Mouse (Mus musculus): ENCODE data around the gene Med21. TPM values are rescaled to one million over a fixed set of nuclear protein-coding genes. Genes with fewer than 3 reads are reported as not detected.

Med21 gene
- polyA plus RNA-seq, 1 experiment from 2014 or later = 110 TPM

- H3K36me3 ChIP-seq = no peaks in the 10 kb centered on the region
- no peaks in the 10 kb centered on the region for H3K9me3 ChIP-seq
- H3K27me3 ChIP-seq (replicated peaks) = no peaks in the 10 kb centered on the region
- WGBS = 78% methylated on average over 4 of the region's 4 CpGs
- no peak overlapping the region for H3K9ac ChIP-seq
- ATAC-seq (ENCODE audit: low FRiP score, low read depth) = no peak
- H3K4me3 ChIP-seq = no peak overlapping the region
- H3K4me1 ChIP-seq = peaks cover 12% of the 10 kb centered on the region
- H3K4me2 ChIP-seq (replicated peaks) = no peak overlapping the region
- no peak overlapping the region for H3K27ac ChIP-seq
Measured at GRCm38 (mm10) chr6:146630961-146631360, 11.4 kb upstream of the Med21 start.

- 67% methylated on average over 8 of the region's 8 CpGs for WGBS
- Histone ChIP-seq H3K4me1 (peaks cover 12% of the 10 kb centered on the region), H3K9me3 (no peaks in the 10 kb centered on the region), H3K27me3 (replicated peaks) (no peaks in the 10 kb centered on the region), H3K36me3 (no peaks in the 10 kb centered on the region), H3K27ac (no peak overlapping the region), H3K4me2 (replicated peaks) (no peak overlapping the region), H3K9ac (no peak overlapping the region), H3K4me3 (no peak overlapping the region)
- ATAC-seq (ENCODE audit: low FRiP score, low read depth) = no peak
Measured at GRCm38 (mm10) chr6:146631847-146632246, 10.5 kb upstream of the Med21 start.

- H3K4me3 ChIP-seq = no peak overlapping the region
- peaks cover 12% of the 10 kb centered on the region for H3K4me1 ChIP-seq
- H3K27me3 ChIP-seq (replicated peaks) = no peaks in the 10 kb centered on the region
- no peaks in the 10 kb centered on the region for H3K9me3 ChIP-seq
- WGBS = 82% methylated on average over 9 of the region's 9 CpGs
- no peak overlapping the region for H3K27ac ChIP-seq
- no peak overlapping the region for H3K9ac ChIP-seq
- H3K4me2 ChIP-seq (replicated peaks) = no peak overlapping the region
- ATAC-seq (ENCODE audit: low FRiP score, low read depth) = no peak
- no peaks in the 10 kb centered on the region for H3K36me3 ChIP-seq
Measured at GRCm38 (mm10) chr6:146632403-146632802, 9.9 kb upstream of the Med21 start.

GRCm38 (mm10) chr6:146633097-146633496, 9.2 kb upstream of the Med21 start:
- H3K9ac ChIP-seq = peak overlapping the region; percentile 85; the same call in 1 of the 2 replicates
- WGBS = 53% methylated on average over 8 of the region's 8 CpGs
- no peak overlapping the region for H3K27ac ChIP-seq
- no peaks in the 10 kb centered on the region for H3K36me3 ChIP-seq
- peaks cover 12% of the 10 kb centered on the region for H3K4me1 ChIP-seq
- no peaks in the 10 kb centered on the region for H3K9me3 ChIP-seq
- ATAC-seq (ENCODE audit: low FRiP score, low read depth) = no peak
- H3K27me3 ChIP-seq (replicated peaks) = no peaks in the 10 kb centered on the region
- H3K4me2 ChIP-seq (replicated peaks) = peak overlapping the region; percentile 67
- H3K4me3 ChIP-seq = no peak overlapping the region

- Histone ChIP-seq H3K27me3 (replicated peaks) (no peaks in the 10 kb centered on the region), H3K9ac (peak overlapping the region; percentile 85), H3K9me3 (no peaks in the 10 kb centered on the region), H3K4me1 (peaks cover 12% of the 10 kb centered on the region), H3K4me3 (peak overlapping the region; percentile 72), H3K36me3 (no peaks in the 10 kb centered on the region), H3K4me2 (replicated peaks) (peak overlapping the region; percentile 67), H3K27ac (no peak overlapping the region)
- WGBS = 14% methylated on average over 14 of the region's 14 CpGs
- peak; percentile 54 for ATAC-seq (ENCODE audit: low FRiP score, low read depth)
Measured at GRCm38 (mm10) chr6:146633629-146634014, 8.7 kb upstream of the Med21 start.

DNA sequence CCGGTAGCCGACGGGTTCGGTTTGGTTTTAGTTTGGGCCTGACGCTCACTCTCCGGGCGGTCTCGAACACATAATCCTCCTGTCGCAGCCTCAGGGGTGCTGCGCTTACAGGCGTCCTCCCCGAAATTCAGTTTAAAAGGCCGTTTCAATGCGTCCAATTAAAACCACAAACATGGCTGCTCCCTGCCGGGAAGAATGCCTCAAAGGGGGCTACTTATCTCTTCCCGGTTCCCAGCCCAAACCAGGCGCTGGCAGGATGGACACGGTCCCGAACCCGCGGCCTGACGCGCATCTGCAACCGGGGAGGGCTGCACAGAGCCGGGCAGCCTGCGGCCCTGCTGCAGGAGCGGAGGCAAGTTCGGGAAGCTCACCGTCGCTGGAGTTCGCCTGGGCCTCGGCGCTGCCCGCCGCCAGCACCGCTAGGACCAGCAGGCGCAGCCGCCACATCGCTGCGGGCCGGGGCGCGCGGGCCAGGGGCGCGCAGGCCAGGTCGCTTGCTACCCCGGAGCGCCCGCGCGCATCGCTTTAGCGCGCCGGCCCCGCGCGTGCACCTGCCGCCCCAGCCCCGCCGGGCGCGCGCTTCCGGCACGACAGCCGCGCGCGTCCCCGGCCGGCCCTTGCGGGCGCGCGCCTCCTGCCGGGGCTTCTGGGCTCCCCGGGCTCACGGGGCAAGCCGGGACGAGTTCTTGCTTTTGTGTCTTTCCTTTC, 8.2 kb upstream of the Med21 start:
- ATAC-seq (ENCODE audit: low FRiP score, low read depth) = peak; percentile 91
- WGBS = 1% methylated on average over 78 of the region's 82 CpGs
- H3K27ac ChIP-seq = no peak overlapping the region

DNA sequence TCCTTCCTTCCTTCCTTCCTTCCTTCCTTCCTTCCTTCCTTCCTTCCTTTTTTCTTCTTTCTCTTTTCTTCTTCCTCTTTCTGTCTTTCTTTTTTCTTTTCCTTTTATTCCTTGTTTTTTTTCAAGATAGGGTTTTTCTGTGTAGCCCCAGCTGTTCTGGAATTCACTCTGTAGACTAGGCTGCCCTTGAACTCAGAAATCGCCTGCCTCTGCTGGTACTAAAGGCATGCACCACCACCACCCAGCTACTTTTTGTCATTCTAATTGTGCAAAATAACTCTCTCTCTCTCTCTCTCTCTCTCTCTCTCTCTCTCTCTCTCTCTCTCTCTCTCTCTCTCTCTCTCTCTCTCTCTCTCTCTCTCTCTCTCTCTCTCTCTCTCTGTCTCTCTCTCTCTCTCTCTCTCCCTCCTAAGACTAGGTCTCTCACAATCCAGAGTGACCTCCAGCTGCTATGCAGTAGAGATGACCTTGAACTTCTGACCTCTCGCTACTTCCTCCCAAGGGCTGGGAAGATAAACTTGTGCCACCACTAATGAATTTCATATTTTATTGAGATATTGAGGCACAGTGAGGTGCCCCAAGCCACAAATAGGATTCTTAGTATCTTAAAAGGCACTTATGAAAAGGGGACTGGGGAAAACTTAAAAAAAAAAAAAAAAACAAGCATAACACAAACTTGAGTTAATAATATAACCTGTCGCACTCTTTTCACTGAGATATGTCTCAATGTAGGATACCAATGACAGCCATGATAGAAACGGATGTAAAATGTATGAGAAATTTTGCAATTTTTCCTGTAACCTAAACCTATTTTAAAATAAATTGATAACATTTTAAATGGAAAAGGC, 7.4 kb upstream of the Med21 start:
- WGBS = 68% methylated on average over 4 of the region's 4 CpGs
- H3K4me3 ChIP-seq = no peak overlapping the region; the same call in 1 of the 2 replicates

More for the DNA sequence above, 8.2 kb upstream of the Med21 start:
- Histone ChIP-seq H3K9me3 (no peaks in the 10 kb centered on the region), H3K27me3 (replicated peaks) (no peaks in the 10 kb centered on the region), H3K36me3 (no peaks in the 10 kb centered on the region), H3K9ac (peak overlapping the region; percentile 85), H3K4me3 (peak overlapping the region; percentile 72), H3K4me2 (replicated peaks) (peak overlapping the region; percentile 67), H3K4me1 (peaks cover 12% of the 10 kb centered on the region)

DNA sequence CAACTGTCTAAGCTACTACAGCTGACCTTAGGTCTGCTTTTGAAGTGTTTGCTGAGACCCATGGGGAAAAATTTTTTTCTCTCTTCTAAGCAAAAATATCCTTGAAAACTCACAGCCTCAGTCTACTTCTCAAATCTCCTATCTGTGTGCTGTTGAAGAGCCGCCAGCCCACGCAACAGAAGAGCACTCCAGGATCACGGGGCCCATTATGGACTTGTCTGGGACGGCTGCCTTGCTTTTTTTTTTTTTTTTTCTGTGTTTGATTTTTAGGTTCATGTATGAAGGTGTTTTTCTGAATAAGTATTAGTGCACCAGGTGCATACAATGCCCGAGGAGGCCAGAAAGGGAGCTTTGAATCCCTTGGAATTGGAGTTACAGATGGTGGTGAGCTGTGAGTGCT, 5.9 kb upstream of the Med21 start:
- Histone ChIP-seq H3K9me3 (no peaks in the 10 kb centered on the region), H3K4me3 (no peak overlapping the region)

More for the DNA sequence above, 7.4 kb upstream of the Med21 start:
- Histone ChIP-seq H3K4me1 (peaks cover 12% of the 10 kb centered on the region), H3K4me2 (replicated peaks) (peak overlapping the region; percentile 67; the same call in 1 of the 2 replicates), H3K27me3 (replicated peaks) (no peaks in the 10 kb centered on the region), H3K9me3 (no peaks in the 10 kb centered on the region), H3K36me3 (no peaks in the 10 kb centered on the region), H3K27ac (no peak overlapping the region), H3K9ac (no peak overlapping the region)
- no peak for ATAC-seq (ENCODE audit: low FRiP score, low read depth)

GRCm38 (mm10) chr6:146640068-146640965, 2.0 kb upstream of the Med21 start:
- Histone ChIP-seq H3K4me1 (peaks cover 5% of the 10 kb centered on the region), H3K9me3 (no peaks in the 10 kb centered on the region), H3K4me2 (replicated peaks) (no peak overlapping the region), H3K36me3 (no peaks in the 10 kb centered on the region), H3K27ac (no peak overlapping the region), H3K27me3 (replicated peaks) (no peaks in the 10 kb centered on the region), H3K4me3 (no peak overlapping the region), H3K9ac (no peak overlapping the region)
- 89% methylated on average over 7 of the region's 7 CpGs for whole genome bisulfite sequencing
- ATAC-seq (ENCODE audit: low FRiP score, low read depth) = no peak

More for the DNA sequence above, 5.9 kb upstream of the Med21 start:
- no peak overlapping the region for H3K9ac ChIP-seq
- no peak overlapping the region for H3K27ac ChIP-seq
- H3K27me3 ChIP-seq (replicated peaks) = no peaks in the 10 kb centered on the region
- ATAC-seq (ENCODE audit: low FRiP score, low read depth) = no peak
- no peaks in the 10 kb centered on the region for H3K36me3 ChIP-seq
- H3K4me1 ChIP-seq = peaks cover 12% of the 10 kb centered on the region
- WGBS = 93% methylated on average over 5 of the region's 5 CpGs
- H3K4me2 ChIP-seq (replicated peaks) = no peak overlapping the region

- Histone ChIP-seq H3K4me2 (replicated peaks) (no peak overlapping the region), H3K4me3 (no peak overlapping the region), H3K9me3 (no peaks in the 10 kb centered on the region), H3K9ac (no peak overlapping the region), H3K27ac (no peak overlapping the region), H3K36me3 (no peaks in the 10 kb centered on the region), H3K27me3 (replicated peaks) (no peaks in the 10 kb centered on the region), H3K4me1 (peaks cover 5% of the 10 kb centered on the region)
- ATAC-seq (ENCODE audit: low FRiP score, low read depth) = no peak
- WGBS = 83% methylated on average over 6 of the region's 6 CpGs
Measured at GRCm38 (mm10) chr6:146640991-146641390, 1.4 kb upstream of the Med21 start.

DNA sequence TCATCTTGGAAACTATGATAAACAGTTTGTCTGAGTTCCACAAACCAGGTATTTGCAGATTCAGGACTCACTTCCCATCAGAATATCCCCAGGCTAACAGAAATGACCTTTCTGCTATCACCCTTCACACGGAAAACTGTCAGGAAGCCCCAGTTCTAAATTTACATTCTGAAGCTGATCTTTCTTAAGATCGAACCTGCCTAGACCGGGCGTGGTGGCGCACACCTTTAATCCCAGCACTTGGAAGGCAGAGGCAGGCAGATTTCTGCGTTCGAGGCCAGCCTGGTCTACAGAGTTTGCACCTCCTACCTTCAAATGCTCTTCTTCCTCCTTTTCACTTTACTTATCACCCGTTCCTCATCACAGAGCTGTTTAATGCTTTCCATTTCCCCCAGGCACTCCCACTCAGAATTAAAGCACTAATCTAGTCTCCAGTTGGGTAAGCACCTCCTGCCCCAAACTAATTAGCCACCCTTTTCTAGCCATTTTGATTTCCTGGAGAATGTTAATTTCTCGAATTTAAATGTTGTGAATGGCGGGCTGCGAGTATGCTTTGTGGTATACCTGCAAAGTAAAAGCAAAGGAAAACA, 631 bp upstream of the Med21 start:
- no peaks in the 10 kb centered on the region for H3K36me3 ChIP-seq
- peak overlapping the region; percentile 70 for H3K4me2 ChIP-seq (replicated peaks)
- H3K27ac ChIP-seq = no peak overlapping the region
- no peaks in the 10 kb centered on the region for H3K9me3 ChIP-seq
- peak overlapping the region; percentile 80 for H3K4me3 ChIP-seq
- H3K27me3 ChIP-seq (replicated peaks) = no peaks in the 10 kb centered on the region
- peaks cover 5% of the 10 kb centered on the region for H3K4me1 ChIP-seq
- WGBS = 66% methylated on average over 11 of the region's 11 CpGs
- ATAC-seq (ENCODE audit: low FRiP score, low read depth) = 0 out of 2 replicates have a peak, but pooled peaks have one; percentile 7
- H3K9ac ChIP-seq = peak overlapping the region; percentile 40; the same call in 1 of the 2 replicates
